Mouse (Mus musculus) liver, embryonic 13.5 days (tissue): Measurements from ENCODE around the gene Chp2. TPM values are rescaled to one million over a fixed set of nuclear protein-coding genes. Genes with fewer than 3 reads are reported as not detected.

Experiments used
- ATAC-seq: fragments of 200-750 bp; cut with Nextera tagmentation; 2 replicates; pipeline ENCODE4 v1.8.0; 2017; ENCODE audit warnings: low read depth, mild to moderate bottlenecking, moderate number of reproducible peaks, moderate library complexity
- DNase-seq: peaks from one replicate; pipeline ENCODE4 v3.0.0; 2022
- H3K27ac ChIP-seq: fragments of 300-500 bp; sonication (generic); 2 replicates; pipeline ENCODE4 v1.5.1; 2015; ENCODE audit warnings: moderate library complexity, mild to moderate bottlenecking, inconsistent platforms
- H3K27me3 ChIP-seq: fragments of 300-500 bp; sonication (generic); 2 replicates; pipeline ENCODE4 v1.6.1; 2015; ENCODE audit warnings: mild to moderate bottlenecking, inconsistent platforms
- H3K36me3 ChIP-seq: fragments of 300-500 bp; sonication (generic); 2 replicates; pipeline ENCODE4 v1.6.1; 2015; ENCODE audit warnings: mild to moderate bottlenecking, inconsistent platforms
- H3K4me1 ChIP-seq: fragments of 300-500 bp; sonication (generic); replicated peaks from 2 replicates; pipeline ENCODE4 v1.6.1; 2015; ENCODE audit warnings: inconsistent platforms
- H3K4me2 ChIP-seq: fragments of 300-500 bp; sonication (generic); 2 replicates; pipeline ENCODE4 v1.6.1; 2015; ENCODE audit warnings: inconsistent platforms, mild to moderate bottlenecking, moderate library complexity
- H3K4me3 ChIP-seq: fragments of 300-500 bp; sonication (generic); replicated peaks from 2 replicates; pipeline ENCODE4 v1.5.1; 2015; ENCODE audit warnings: mild to moderate bottlenecking, inconsistent platforms
- H3K9ac ChIP-seq: fragments of 300-500 bp; sonication (generic); 2 replicates; pipeline ENCODE4 v1.6.1; 2015; ENCODE audit warnings: mild to moderate bottlenecking, inconsistent platforms
- H3K9me3 ChIP-seq: fragments of 300-500 bp; sonication (generic); replicated peaks from 2 replicates; pipeline ENCODE4 v1.6.1; 2016; ENCODE audit warnings: inconsistent platforms
- WGBS: fragments of 180-500 bp; shearing (Covaris S2); methylation state at CpG from one replicate; pipeline ENCODE4 v1.1.7; 2015; ENCODE audit not compliant: insufficient replicate concordance; 5-methylcytosine and 5-hydroxymethylcytosine counted together
- polyA plus RNA-seq: library from polyadenylated mRNA; unstranded; fragments of >200 nt; fragmentation: Nextera tagmentation; extraction: Ambion mirVana; gene quantifications from 2 replicates; pipeline ENCODE4 v1.2.1, GENCODE M21; 2015

Chp2 gene
- polyA plus RNA-seq, 1 experiment from 2014 or later: 0.59 TPM

DNA sequence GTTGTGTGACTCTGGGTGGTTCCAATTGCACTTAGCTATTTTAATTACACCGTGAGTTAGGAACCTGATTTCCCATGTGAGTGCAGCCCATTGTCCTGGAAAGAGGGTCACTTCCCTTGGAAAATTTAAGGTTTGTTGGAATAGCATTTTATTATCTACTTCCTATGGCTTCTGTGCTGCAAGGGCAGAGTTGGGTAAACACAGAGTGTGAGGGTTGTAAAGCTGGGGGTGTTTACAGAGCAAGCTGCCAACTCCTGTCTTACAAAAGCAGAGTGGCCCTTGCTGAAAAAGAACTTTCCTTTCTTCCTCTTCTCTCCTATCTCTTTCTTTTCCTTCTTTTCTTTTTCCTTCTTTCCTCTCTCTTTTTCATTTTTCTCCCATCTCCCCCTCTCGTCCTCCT is 15.4 kb upstream of the Chp2 start:
- DNase-seq (no peak), ATAC-seq (no peak)
- no peak overlapping the region for H3K27ac ChIP-seq
- no peaks in the 10 kb centered on the region for H3K9me3 ChIP-seq
- WGBS: 30% methylated on average over 2 of the region's 2 CpGs
- H3K4me1 ChIP-seq: peaks cover 4% of the 10 kb centered on the region
- no peaks in the 10 kb centered on the region for H3K27me3 ChIP-seq
- H3K36me3 ChIP-seq: no peaks in the 10 kb centered on the region
- no peak overlapping the region for H3K4me3 ChIP-seq
- H3K9ac ChIP-seq: no peak overlapping the region
- no peak overlapping the region for H3K4me2 ChIP-seq

DNA sequence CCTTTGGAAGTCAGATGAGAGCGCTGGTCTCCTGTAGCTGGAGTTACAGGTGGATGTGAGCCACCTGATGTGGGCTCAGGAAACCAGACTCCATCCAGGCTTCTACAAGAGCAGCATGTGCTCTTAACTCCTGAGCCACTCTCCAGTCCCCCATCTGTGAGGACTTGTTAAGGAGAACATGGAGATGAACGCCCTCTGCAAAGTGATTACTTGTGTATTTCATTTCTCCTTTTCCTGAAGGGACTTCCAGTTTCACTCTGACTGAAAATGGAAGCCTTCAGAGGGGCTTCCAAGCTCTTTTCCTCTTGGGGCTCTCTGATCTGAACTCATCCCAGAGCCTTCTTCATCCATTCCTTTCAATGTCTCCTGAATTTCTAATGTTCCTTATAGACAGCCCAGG is 13.2 kb upstream of the Chp2 start:
- H3K9ac ChIP-seq: no peak overlapping the region
- H3K27me3 ChIP-seq: no peaks in the 10 kb centered on the region
- no peaks in the 10 kb centered on the region for H3K4me1 ChIP-seq

DNA sequence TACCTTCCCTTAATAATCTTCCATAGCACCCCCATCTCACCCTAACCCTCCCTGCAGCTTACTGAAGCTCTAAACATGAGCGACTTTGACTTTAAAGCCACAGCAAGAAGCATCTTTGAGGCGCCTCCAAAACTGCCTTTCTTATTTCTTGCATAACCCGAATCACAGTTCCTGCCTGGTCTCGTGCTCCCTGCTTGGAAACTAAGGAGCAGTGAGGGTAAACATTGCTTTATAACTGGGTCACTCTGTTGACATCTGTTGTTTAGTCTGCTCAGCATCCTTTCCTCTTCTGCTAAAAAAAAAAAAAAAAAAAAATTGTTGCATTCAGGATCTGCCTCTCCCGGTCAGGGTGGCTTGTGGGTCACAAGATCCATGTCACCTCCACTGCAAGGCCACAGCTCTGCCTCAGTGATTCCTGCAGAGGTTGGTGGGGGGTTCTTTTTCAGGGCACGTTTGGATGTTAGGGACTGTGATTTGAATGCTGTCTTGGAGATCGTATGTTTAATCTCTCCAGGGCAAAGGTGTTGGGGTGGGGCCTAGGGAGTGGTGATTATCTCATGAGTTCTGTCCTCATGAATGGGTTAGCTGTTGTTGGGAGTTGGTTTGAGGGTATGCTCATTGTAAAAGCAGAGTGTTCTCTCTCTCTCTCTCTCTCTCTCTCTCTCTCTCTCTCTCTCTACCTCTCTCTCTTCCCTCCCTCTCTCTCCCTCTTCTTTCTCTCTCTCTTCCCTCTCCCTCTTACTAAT is 10.8 kb upstream of the Chp2 start:
- no peaks in the 10 kb centered on the region for H3K36me3 ChIP-seq
- no peaks in the 10 kb centered on the region for H3K9me3 ChIP-seq
- no peak overlapping the region for H3K27ac ChIP-seq
- H3K4me2 ChIP-seq: no peak overlapping the region
- H3K9ac ChIP-seq: no peak overlapping the region
- ATAC-seq (no peak), DNase-seq (no peak)
- H3K27me3 ChIP-seq: no peaks in the 10 kb centered on the region
- 35% methylated on average over 7 of the region's 7 CpGs for WGBS
- H3K4me1 ChIP-seq: no peaks in the 10 kb centered on the region
- H3K4me3 ChIP-seq: no peak overlapping the region

More for the DNA sequence above, 13.2 kb upstream of the Chp2 start:
- H3K36me3 ChIP-seq: no peaks in the 10 kb centered on the region
- no peaks in the 10 kb centered on the region for H3K9me3 ChIP-seq
- DNase-seq (no peak), ATAC-seq (no peak)
- no peak overlapping the region for H3K27ac ChIP-seq
- WGBS: 48% methylated on average over 2 of the region's 2 CpGs
- H3K4me2 ChIP-seq: no peak overlapping the region
- no peak overlapping the region for H3K4me3 ChIP-seq

DNA sequence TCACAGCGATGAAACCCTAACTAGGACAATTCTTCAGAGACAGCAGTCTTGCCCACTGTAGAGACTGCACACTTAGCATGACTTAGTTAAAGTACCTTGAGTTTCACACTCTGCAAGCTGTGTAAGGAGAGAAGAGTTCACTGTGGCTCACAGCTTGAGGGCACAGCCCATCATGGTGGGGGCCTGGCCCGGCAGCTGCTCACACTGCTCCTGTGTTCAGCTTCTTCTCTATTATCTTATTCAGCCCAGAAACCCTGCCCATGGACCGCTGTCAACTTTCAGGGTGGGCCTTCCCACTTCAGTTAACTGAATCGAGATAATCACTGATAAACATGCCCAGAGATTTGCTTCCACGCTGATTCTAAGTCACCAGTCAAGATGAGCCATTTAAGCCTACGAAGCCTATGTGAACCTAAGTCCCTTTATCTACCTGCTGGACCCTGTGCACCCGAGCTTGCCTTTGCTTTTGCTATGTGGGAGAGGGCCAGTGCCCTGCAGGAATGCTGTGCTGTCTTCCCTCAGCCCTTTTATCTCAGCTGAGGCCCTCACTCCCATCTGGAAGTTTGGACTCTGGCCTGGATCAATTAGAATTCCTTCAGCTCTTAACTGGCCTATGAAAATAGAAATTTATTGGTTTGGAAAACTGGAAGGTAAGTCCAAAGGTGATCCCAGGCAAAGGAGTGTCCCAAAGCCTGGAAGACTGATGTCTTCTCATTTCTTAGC is 6.9 kb downstream of the Chp2 start:
- Histone ChIP-seq H3K9me3 (no peaks in the 10 kb centered on the region), H3K9ac (no peak overlapping the region), H3K4me1 (0 out of 2 replicates have a peak, but pooled peaks cover 3% of the 10 kb centered on the region), H3K27me3 (no peaks in the 10 kb centered on the region), H3K27ac (no peak overlapping the region), H3K36me3 (no peaks in the 10 kb centered on the region), H3K4me3 (no peak overlapping the region), H3K4me2 (no peak overlapping the region)
- WGBS: 34% methylated on average over 7 of the region's 7 CpGs
- DNase-seq (no peak), ATAC-seq (no peak)

DNA sequence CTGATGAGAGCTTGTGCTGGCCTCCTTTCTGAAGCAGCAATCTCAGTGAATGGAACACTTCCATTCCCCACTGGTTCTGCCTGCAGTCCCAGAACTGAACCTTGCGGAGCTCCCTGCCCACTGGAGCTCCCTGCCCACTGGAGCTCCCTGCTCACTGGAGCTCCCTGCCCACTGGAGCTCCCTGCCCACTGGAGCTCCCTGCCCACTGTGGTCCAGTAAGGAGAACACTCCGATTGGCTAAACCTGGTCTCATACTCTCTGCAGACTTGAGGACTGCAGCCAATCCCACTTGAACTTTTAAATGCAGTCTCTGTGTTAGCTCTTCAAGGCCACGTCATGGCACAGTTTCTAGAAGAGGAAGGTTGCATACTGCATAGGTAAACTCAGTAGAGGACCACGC is 7.4 kb downstream of the Chp2 start:
- Histone ChIP-seq H3K9me3 (no peaks in the 10 kb centered on the region), H3K27ac (no peak overlapping the region), H3K27me3 (no peaks in the 10 kb centered on the region), H3K9ac (no peak overlapping the region), H3K4me3 (no peak overlapping the region), H3K4me1 (0 out of 2 replicates have a peak, but pooled peaks cover 3% of the 10 kb centered on the region), H3K4me2 (no peak overlapping the region), H3K36me3 (no peaks in the 10 kb centered on the region)
- DNase-seq (no peak), ATAC-seq (no peak)
- WGBS: 67% methylated on average over 4 of the region's 4 CpGs

DNA sequence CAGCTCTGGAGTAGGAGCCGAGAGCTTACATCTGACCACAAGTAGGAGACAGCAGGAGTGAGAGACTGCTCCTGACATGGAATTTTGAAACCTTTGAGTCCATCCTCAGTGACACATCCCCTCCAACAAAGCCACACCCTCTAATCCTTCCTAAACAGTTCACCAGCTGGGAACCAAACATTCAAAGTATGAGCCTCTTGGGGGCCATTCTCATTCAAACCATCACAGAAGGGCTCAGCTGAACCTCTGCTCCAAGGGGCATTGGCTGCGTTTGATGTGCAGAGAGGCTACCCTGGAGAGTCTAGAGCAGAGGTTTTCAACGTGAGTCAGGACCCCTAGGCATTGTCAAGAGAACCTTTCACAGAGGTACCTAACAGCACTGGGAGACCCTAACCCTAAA is 10.0 kb downstream of the Chp2 start:
- no peak overlapping the region for H3K27ac ChIP-seq
- H3K9ac ChIP-seq: no peak overlapping the region
- no peak for DNase-seq
- H3K4me1 ChIP-seq: 0 out of 2 replicates have a peak, but pooled peaks cover 3% of the 10 kb centered on the region
- WGBS: 45% methylated on average over 3 of the region's 3 CpGs
- no peaks in the 10 kb centered on the region for H3K36me3 ChIP-seq
- ATAC-seq: no peak
- no peak overlapping the region for H3K4me2 ChIP-seq
- no peaks in the 10 kb centered on the region for H3K27me3 ChIP-seq
- no peaks in the 10 kb centered on the region for H3K9me3 ChIP-seq
- H3K4me3 ChIP-seq: no peak overlapping the region

DNA sequence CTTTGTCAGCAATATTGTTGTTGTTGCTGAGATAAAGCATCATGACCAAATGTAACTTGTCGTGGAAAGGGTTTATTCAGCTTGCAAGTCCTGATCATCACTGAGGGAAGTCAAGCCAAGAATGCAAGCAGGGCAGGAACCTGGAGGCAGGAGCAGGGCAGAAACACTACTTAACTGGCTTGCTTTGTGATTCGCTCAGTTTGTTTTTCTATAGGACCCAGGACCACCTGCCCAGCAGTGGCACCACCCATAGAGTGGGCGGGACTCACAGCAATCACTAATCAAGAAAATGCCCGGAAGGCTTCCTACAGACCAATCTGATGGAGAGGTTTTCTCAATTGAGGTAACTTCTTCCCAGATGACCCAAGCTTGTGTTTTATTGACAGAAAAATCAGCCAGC is 10.6 kb downstream of the Chp2 start:
- WGBS: 54% methylated on average over 4 of the region's 4 CpGs
- no peaks in the 10 kb centered on the region for H3K9me3 ChIP-seq
- H3K4me3 ChIP-seq: no peak overlapping the region
- H3K36me3 ChIP-seq: no peaks in the 10 kb centered on the region
- H3K4me2 ChIP-seq: no peak overlapping the region
- H3K27ac ChIP-seq: no peak overlapping the region
- no peak for DNase-seq
- H3K9ac ChIP-seq: no peak overlapping the region
- H3K27me3 ChIP-seq: no peaks in the 10 kb centered on the region
- H3K4me1 ChIP-seq: 0 out of 2 replicates have a peak, but pooled peaks cover 3% of the 10 kb centered on the region
- no peak for ATAC-seq

DNA sequence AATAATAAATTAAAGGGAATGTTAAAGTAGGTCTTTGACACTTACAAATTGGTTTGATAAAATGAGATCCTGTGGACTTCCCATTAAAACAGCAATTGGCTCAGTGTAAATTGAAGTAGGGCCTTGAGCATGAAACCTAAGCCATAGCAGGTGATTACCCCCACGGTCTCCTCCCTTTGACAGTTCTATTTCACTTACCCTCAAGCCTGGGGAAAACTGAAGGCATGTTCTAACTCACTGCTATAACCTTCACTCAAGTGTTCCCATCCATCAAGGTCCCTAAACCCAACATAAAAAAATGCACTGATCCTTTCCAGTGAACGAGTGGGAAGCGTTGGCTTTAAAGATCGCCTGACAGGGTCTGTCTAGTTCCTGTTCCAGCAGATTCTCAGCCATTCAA is 11.6 kb downstream of the Chp2 start:
- WGBS: 56% methylated on average over 4 of the region's 4 CpGs
- no peak overlapping the region for H3K4me2 ChIP-seq
- H3K4me1 ChIP-seq: 0 out of 2 replicates have a peak, but pooled peaks cover 2% of the 10 kb centered on the region
- no peak overlapping the region for H3K27ac ChIP-seq
- H3K27me3 ChIP-seq: no peaks in the 10 kb centered on the region
- DNase-seq (no peak), ATAC-seq (no peak)
- H3K9ac ChIP-seq: no peak overlapping the region
- H3K4me3 ChIP-seq: no peak overlapping the region
- no peaks in the 10 kb centered on the region for H3K36me3 ChIP-seq
- H3K9me3 ChIP-seq: no peaks in the 10 kb centered on the region

DNA sequence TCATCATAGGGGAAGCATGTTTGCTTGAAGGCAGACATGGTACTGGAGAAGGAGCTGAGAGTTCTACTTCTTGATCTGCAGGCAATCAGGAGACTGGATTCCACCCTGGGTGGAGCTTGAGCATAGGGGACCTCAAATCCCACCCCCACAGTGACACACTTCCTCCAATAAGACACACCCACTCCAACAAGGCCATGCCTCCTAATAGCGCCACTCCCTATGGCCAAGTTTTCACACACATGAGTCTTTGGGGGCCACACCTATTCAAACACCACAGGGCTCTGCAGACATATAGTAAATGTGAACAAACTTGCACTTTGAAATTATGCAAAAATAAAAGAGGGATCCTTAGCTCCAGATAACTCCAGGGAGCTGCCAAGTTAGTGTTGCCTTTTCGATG is 19.6 kb downstream of the Chp2 start:
- Histone ChIP-seq H3K4me1 (no peaks in the 10 kb centered on the region), H3K4me2 (no peak overlapping the region), H3K27me3 (no peaks in the 10 kb centered on the region), H3K9me3 (no peaks in the 10 kb centered on the region), H3K27ac (no peak overlapping the region), H3K9ac (no peak overlapping the region), H3K36me3 (no peaks in the 10 kb centered on the region), H3K4me3 (no peak overlapping the region)
- whole genome bisulfite sequencing: 77% methylated on average over 2 of the region's 2 CpGs
- DNase-seq (no peak), ATAC-seq (no peak)

DNA sequence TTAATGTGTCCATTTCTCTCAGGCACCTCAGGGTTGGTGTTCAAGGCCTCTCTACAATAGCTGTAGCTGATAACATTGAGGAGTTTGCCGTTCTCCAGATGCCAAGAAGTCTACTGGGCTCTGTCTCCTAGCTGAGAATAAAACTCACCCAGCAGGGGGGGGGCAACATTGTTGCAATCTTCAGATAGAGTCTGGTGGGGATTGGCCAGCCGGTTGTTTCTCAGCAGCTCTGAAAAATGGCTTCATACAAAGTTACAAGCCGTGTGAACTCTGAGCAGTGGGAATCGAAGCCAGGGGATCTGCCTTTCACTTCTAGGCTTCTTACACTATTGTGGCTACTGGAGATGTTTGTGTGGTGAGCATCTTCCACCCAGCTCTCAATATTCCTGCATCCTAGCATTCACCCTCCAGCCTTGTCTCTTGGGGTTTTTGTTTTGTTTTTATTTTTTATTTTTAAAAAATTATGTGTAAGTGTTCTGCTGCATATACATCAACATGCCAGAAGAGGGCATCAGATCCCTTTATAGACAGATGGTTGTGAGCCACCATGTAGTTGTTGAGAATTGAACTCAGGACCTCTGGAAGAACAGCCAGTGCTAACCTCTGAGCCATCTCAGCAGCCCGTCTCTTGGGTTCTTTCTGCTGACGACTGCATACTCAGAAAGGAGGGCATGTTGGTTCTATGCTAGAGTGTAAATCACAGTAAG is 21.3 kb downstream of the Chp2 start:
- DNase-seq (no peak), ATAC-seq (no peak)
- Histone ChIP-seq H3K9ac (no peak overlapping the region), H3K36me3 (no peaks in the 10 kb centered on the region), H3K4me2 (no peak overlapping the region), H3K4me1 (no peaks in the 10 kb centered on the region), H3K27me3 (no peaks in the 10 kb centered on the region), H3K27ac (no peak overlapping the region), H3K4me3 (no peak overlapping the region), H3K9me3 (no peaks in the 10 kb centered on the region)
- 53% methylated on average over 6 of the region's 6 CpGs for WGBS

DNA sequence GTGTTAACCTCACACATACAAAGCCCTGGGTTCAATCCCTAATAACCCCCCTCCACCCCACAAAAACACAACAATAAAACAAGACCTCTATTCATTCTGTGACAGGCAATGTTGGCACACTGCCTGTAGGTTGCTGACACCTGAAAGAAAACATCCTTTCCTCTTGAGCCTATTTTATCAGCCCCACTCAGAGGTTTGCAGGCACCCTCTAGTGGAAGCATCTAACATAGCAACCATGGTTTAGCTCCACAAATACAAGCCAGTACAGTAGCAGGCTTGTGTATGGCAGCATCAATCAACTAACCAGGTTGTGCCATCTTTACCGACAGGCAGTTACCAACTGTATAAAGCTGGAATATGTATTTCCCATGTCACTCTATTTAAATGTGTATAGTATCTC is 23.0 kb downstream of the Chp2 start:
- Histone ChIP-seq H3K4me3 (no peak overlapping the region), H3K27ac (no peak overlapping the region), H3K9me3 (no peaks in the 10 kb centered on the region), H3K27me3 (no peaks in the 10 kb centered on the region), H3K4me2 (no peak overlapping the region), H3K36me3 (no peaks in the 10 kb centered on the region), H3K4me1 (no peaks in the 10 kb centered on the region), H3K9ac (no peak overlapping the region)
- DNase-seq (no peak), ATAC-seq (no peak)
- WGBS: 39% methylated on average over 1 of the region's 1 CpGs
